Mouse (Mus musculus): ENCODE measurements around the gene Gm20449. TPM values are rescaled to one million over a fixed set of nuclear protein-coding genes. Genes with fewer than 3 reads are reported as not detected.

Gene Gm20449
- polyA plus RNA-seq, 1 experiment = not detected

- H3K9me3 ChIP-seq (ENCODE audit: control insufficient read depth, low read length) = no peaks in the 10 kb centered on the region
- TF ChIP-seq TAL1 (IDR thresholded peaks at IDR 0.05; ENCODE audit: low read length) = no peak
- TF ChIP-seq GATA1 (IDR thresholded peaks at IDR 0.05; ENCODE audit: low read length) = no peak
- no peaks in the 10 kb centered on the region for H3K36me3 ChIP-seq (ENCODE audit: control insufficient read depth)
- peaks cover 12% of the 10 kb centered on the region for H3K4me1 ChIP-seq (ENCODE audit: control insufficient read depth)
- no peaks in the 10 kb centered on the region for H3K27me3 ChIP-seq (ENCODE audit: control insufficient read depth)
- H3K4me3 ChIP-seq (replicated peaks) = no peak overlapping the region
Observed at GRCm38 (mm10) chr7:41394130-41394529, 105.1 kb downstream of the Gm20449 start.

- peaks cover 12% of the 10 kb centered on the region for H3K4me1 ChIP-seq (ENCODE audit: control insufficient read depth)
- H3K36me3 ChIP-seq (ENCODE audit: control insufficient read depth) = no peaks in the 10 kb centered on the region
- TF ChIP-seq TAL1 (IDR thresholded peaks at IDR 0.05; ENCODE audit: low read length) = no peak
- TF ChIP-seq GATA1 (IDR thresholded peaks at IDR 0.05; ENCODE audit: low read length) = no peak
- peak within 1 kb of the TSS; percentile 69 for H3K4me3 ChIP-seq (replicated peaks)
- H3K27me3 ChIP-seq (ENCODE audit: control insufficient read depth) = no peaks in the 10 kb centered on the region
- H3K9me3 ChIP-seq (ENCODE audit: control insufficient read depth, low read length) = no peaks in the 10 kb centered on the region
Observed at GRCm38 (mm10) chr7:41393048-41393971, 105.9 kb downstream of the Gm20449 start, which contains the start of gene AI987944. Gene AI987944, minus strand, starts transcription at chr7:41393379.

Other genes starting within 250 kb of the Gm20449 start
- gene AI987944, start 106.0 kb downstream of the Gm20449 start, polyA plus RNA-seq (2012) = not detected in 2 replicates
- not detected in 2 replicates for gene Vmn2r57, start 50.7 kb downstream of the Gm20449 start, polyA plus RNA-seq (2012)
- not detected in 2 replicates for gene AW146154, start 473 bp upstream of the Gm20449 start, polyA plus RNA-seq (2012)
- gene Gm6871, start 74.2 kb upstream of the Gm20449 start, polyA plus RNA-seq (2012) = not detected in 2 replicates
- not detected in 2 replicates for gene 2610021A01Rik, start 99.8 kb upstream of the Gm20449 start, polyA plus RNA-seq (2012)
- not detected in 2 replicates for gene Zfp788, start 133.8 kb upstream of the Gm20449 start, polyA plus RNA-seq (2012)